Mouse (Mus musculus) A20 (cell line): ENCODE data around the gene Gm47996.

Experiments used
- DNase-seq: peaks from one replicate; pipeline ENCODE4 v3.0.0-alpha.2; 2011; ENCODE audit warnings: low read depth, low spot score

Gm47996 gene

GRCm38 (mm10) chr1:151250109-151250508 lies 40.2 kb downstream of the Gm47996 start:
- DNase-seq = peak; percentile 72

- DNase-seq = peak; percentile 95
Observed at GRCm38 (mm10) chr1:151250529-151251193, 40.7 kb downstream of the Gm47996 start.

GRCm38 (mm10) chr1:151251194-151252010 lies 41.5 kb downstream of the Gm47996 start:
- no peak for DNase-seq

GRCm38 (mm10) chr1:151255422-151255821 lies 45.5 kb downstream of the Gm47996 start:
- DNase-seq = no peak

- no peak for DNase-seq
Observed at GRCm38 (mm10) chr1:151258090-151258954, 48.4 kb downstream of the Gm47996 start.

GRCm38 (mm10) chr1:151259061-151259460 lies 49.1 kb downstream of the Gm47996 start:
- peak; percentile 83 for DNase-seq
